Mouse (Mus musculus): ENCODE measurements around the gene Med26. TPM values are rescaled to one million over a fixed set of nuclear protein-coding genes. Genes with fewer than 3 reads are reported as not detected.

Med26 gene
- total and polyA plus RNA-seq, 3 experiments, result 14.1 to 28.3 TPM; not detected in 1

GRCm38 (mm10) chr8:72547122-72547801 lies 808 bp downstream of the Med26 start:
- peak; percentile 40 for DNase-seq (ENCODE audit: low read depth, low spot score)

GRCm38 (mm10) chr8:72539234-72539633 lies 8.8 kb downstream of the Med26 start:
- Histone ChIP-seq H3K36me3 (ENCODE audit: control insufficient read depth in 1 of 2, insufficient read depth in 2 of 2, low read length in 2 of 2) (peaks cover 0 to 7% of the 10 kb centered on the region in 2 experiments; a peak in 3 of 4 replicates), H3K27ac (ENCODE audit: control insufficient read depth, low read depth, low read length) (no peak overlapping the region), H3K27me3 (ENCODE audit: control insufficient read depth in 1 of 2, insufficient read depth in 2 of 2, low read length in 2 of 2) (no peaks in the 10 kb centered on the region), H3K4me1 (ENCODE audit: control insufficient read depth in 1 of 2, insufficient read depth in 2 of 2, low read length in 2 of 2) (no peaks in the 10 kb centered on the region), H3K4me3 (ENCODE audit: control insufficient read depth in 1 of 2, insufficient read depth in 1 of 2, low read depth in 2 of 2, low read length in 2 of 2) (no peak overlapping the region), H3K9ac (ENCODE audit: control insufficient read depth, low read depth, low read length, poor library complexity, severe bottlenecking) (no peak overlapping the region), H3K9me3 (replicated peaks; ENCODE audit: insufficient read depth, low read length) (no peaks in the 10 kb centered on the region), H3K79me2 (ENCODE audit: control insufficient read depth, insufficient read depth, low read length, poor library complexity) (peaks cover 85% of the 10 kb centered on the region)
- DNase-seq (ENCODE audit: low read depth, low spot score), result peak; percentile 70
- TF ChIP-seq POLR2AphosphoS2 (IDR thresholded peaks at IDR 0.05; ENCODE audit: low read length) (no peak), SMC3 (IDR thresholded peaks at IDR 0.05; ENCODE audit: low read depth, low read length) (peak; percentile 49), CHD2 (IDR thresholded peaks at IDR 0.05; ENCODE audit: low read length) (no peak), MYB (IDR thresholded peaks at IDR 0.05; ENCODE audit: low read depth, low read length) (no peak), MAZ (IDR thresholded peaks at IDR 0.05; ENCODE audit: low read depth, low read length) (no peak), ETS1 (IDR thresholded peaks at IDR 0.05; ENCODE audit: low read depth, low read length) (no peak), JUND (IDR thresholded peaks at IDR 0.05; ENCODE audit: low read depth, low read length) (no peak), BHLHE40 (IDR thresholded peaks at IDR 0.05; ENCODE audit: borderline replicate concordance, low read depth, low read length) (no peak), RAD21 (IDR thresholded peaks at IDR 0.05; ENCODE audit: low read depth, low read length) (peak; percentile 36), CTCF (IDR thresholded peaks at IDR 0.05 in 2 of 3, conservative IDR thresholded peaks at IDR 0.05 in 1 of 3; ENCODE audit: control insufficient read depth in 1 of 3, insufficient read depth in 1 of 3, low read depth in 2 of 3, low read length in 3 of 3, poor library complexity in 1 of 3, severe bottlenecking in 1 of 3) (peak; percentile 37 to 64 (median 57); a peak in 5 of 6 replicates), MAX (IDR thresholded peaks at IDR 0.05; ENCODE audit: low read length) (no peak), ZC3H11A (IDR thresholded peaks at IDR 0.05; ENCODE audit: low read depth, low read length) (peak; percentile 24; the same call in 1 of the 2 replicates)

More at GRCm38 (mm10) chr8:72547122-72547801, 808 bp downstream of the Med26 start:
- Histone ChIP-seq H3K4me3 (ENCODE audit: control insufficient read depth in 1 of 2, insufficient read depth in 1 of 2, low read depth in 2 of 2, low read length in 2 of 2) (peak overlapping the region; percentile 77 to 87), H3K27ac (ENCODE audit: control insufficient read depth, low read depth, low read length) (peak overlapping the region; percentile 32), H3K36me3 (ENCODE audit: control insufficient read depth in 1 of 2, insufficient read depth in 2 of 2, low read length in 2 of 2) (peaks cover 7 to 32% of the 10 kb centered on the region in 2 experiments), H3K79me2 (ENCODE audit: control insufficient read depth, insufficient read depth, low read length, poor library complexity) (peaks cover 62% of the 10 kb centered on the region), H3K9me3 (replicated peaks; ENCODE audit: insufficient read depth, low read length) (no peaks in the 10 kb centered on the region), H3K9ac (ENCODE audit: control insufficient read depth, low read depth, low read length, poor library complexity, severe bottlenecking) (peak overlapping the region; percentile 90), H3K4me1 (ENCODE audit: control insufficient read depth in 1 of 2, insufficient read depth in 2 of 2, low read length in 2 of 2) (peaks cover 4 to 11% of the 10 kb centered on the region in 2 experiments), H3K27me3 (ENCODE audit: control insufficient read depth in 1 of 2, insufficient read depth in 2 of 2, low read length in 2 of 2) (no peaks in the 10 kb centered on the region)
- TF ChIP-seq MAZ (IDR thresholded peaks at IDR 0.05; ENCODE audit: low read depth, low read length) (no peak), UBTF (IDR thresholded peaks at IDR 0.05; ENCODE audit: borderline replicate concordance, insufficient read depth, low read depth, low read length) (peak; percentile 98)

DNA sequence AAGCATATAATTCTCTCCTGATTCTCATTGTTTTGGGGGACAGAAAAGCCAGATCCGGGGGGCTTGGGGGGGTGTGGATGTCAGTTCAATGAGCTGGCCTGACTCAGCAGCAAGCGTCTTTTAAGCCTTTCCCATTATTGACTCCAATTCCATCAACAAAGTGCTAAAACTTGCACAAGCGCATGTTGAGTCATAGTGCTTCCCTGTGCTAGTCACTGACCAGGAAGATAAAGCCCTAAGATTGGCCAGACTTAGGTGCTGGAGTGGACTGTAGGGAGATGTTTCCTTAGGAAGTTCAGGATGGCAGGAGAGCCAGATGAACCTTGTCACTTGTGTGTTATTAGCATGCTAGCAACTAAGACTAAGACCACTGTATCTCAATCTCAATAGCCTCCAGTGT lies 13.2 kb downstream of the Med26 start:
- DNase-seq (ENCODE audit: low read depth, low spot score), result no peak
- H3K9me3 ChIP-seq (replicated peaks; ENCODE audit: insufficient read depth, low read length), result no peaks in the 10 kb centered on the region
- no peak overlapping the region for H3K4me3 ChIP-seq (ENCODE audit: control insufficient read depth in 1 of 2, insufficient read depth in 1 of 2, low read depth in 2 of 2, low read length in 2 of 2)
- no peak overlapping the region for H3K9ac ChIP-seq (ENCODE audit: control insufficient read depth, low read depth, low read length, poor library complexity, severe bottlenecking)
- no peaks in the 10 kb centered on the region for H3K4me1 ChIP-seq (ENCODE audit: control insufficient read depth in 1 of 2, insufficient read depth in 2 of 2, low read length in 2 of 2)
- peaks cover 0 to 5% of the 10 kb centered on the region in 2 experiments; a peak in 3 of 4 replicates for H3K36me3 ChIP-seq (ENCODE audit: control insufficient read depth in 1 of 2, insufficient read depth in 2 of 2, low read length in 2 of 2)
- no peaks in the 10 kb centered on the region for H3K27me3 ChIP-seq (ENCODE audit: control insufficient read depth in 1 of 2, insufficient read depth in 2 of 2, low read length in 2 of 2)
- peaks cover 88% of the 10 kb centered on the region for H3K79me2 ChIP-seq (ENCODE audit: control insufficient read depth, insufficient read depth, low read length, poor library complexity)
- H3K27ac ChIP-seq (ENCODE audit: control insufficient read depth, low read depth, low read length), result no peak overlapping the region
- TF ChIP-seq USF1 (IDR thresholded peaks at IDR 0.05; ENCODE audit: low read depth, low read length), result no peak
- TF ChIP-seq MAX (IDR thresholded peaks at IDR 0.05; ENCODE audit: low read length), result no peak
- no peak for TF ChIP-seq MXI1 (IDR thresholded peaks at IDR 0.05; ENCODE audit: low read depth, low read length)
- TF ChIP-seq MAFK (IDR thresholded peaks at IDR 0.05; ENCODE audit: borderline replicate concordance, low read depth, low read length), result no peak
- no peak for TF ChIP-seq ELF1 (IDR thresholded peaks at IDR 0.05; ENCODE audit: low read depth, low read length)
- no peak for TF ChIP-seq GATA1 (IDR thresholded peaks at IDR 0.05; ENCODE audit: low read depth, low read length)
- TF ChIP-seq ZC3H11A (IDR thresholded peaks at IDR 0.05; ENCODE audit: low read depth, low read length), result no peak
- TF ChIP-seq RCOR1 (IDR thresholded peaks at IDR 0.05; ENCODE audit: low read depth, low read length), result no peak
- no peak for TF ChIP-seq POLR2AphosphoS2 (IDR thresholded peaks at IDR 0.05; ENCODE audit: low read length)
- TF ChIP-seq RAD21 (IDR thresholded peaks at IDR 0.05; ENCODE audit: low read depth, low read length), result no peak
- no peak for TF ChIP-seq NRF1 (IDR thresholded peaks at IDR 0.05; ENCODE audit: insufficient read depth, low read depth, low read length, poor library complexity, severe bottlenecking)
- TF ChIP-seq TBP (IDR thresholded peaks at IDR 0.05; ENCODE audit: low read depth, low read length), result no peak
- TF ChIP-seq EP300 (IDR thresholded peaks at IDR 0.05; ENCODE audit: low read depth in 1 of 2, low read length in 2 of 2), result no peak
- no peak for TF ChIP-seq ZMIZ1 (IDR thresholded peaks at IDR 0.05; ENCODE audit: low read depth, low read length)
- TF ChIP-seq HCFC1 (IDR thresholded peaks at IDR 0.05; ENCODE audit: low read depth, low read length), result no peak
- no peak for TF ChIP-seq CHD1 (IDR thresholded peaks at IDR 0.05; ENCODE audit: low read depth, low read length)
